Mouse (Mus musculus) Patski (cell line): ENCODE results near the gene Klhl42. TPM values are rescaled to one million over a fixed set of nuclear protein-coding genes. Genes with fewer than 3 reads are reported as not detected.

ENCODE experiments used
- ATAC-seq: fragments of 100-300 bp; one replicate; pipeline ENCODE4 v1.8.0; 2021
- CTCF ChIA-PET: fragments of 350-600 bp; sonication (Branson Sonifier 250); formaldehyde crosslinking; loops from one replicate; lab custom pipeline; 2022; ENCODE audit warnings: inconsistent platforms; lab: Charles Lee
- POLR2A ChIA-PET: fragments of 350-600 bp; sonication (Branson Sonifier 250); formaldehyde crosslinking; loops from one replicate; lab custom pipeline; 2022; ENCODE audit warnings: antibody characterized with exemption, inconsistent platforms; lab: Charles Lee
- DNase-seq: peaks from one replicate; pipeline ENCODE4 v3.0.0-alpha.2; 2011; ENCODE audit warnings: low read depth, low spot score
- H3K27me3 ChIP-seq: fragments of 371-371 bp; one replicate; pipeline ENCODE4 v1.5.1; 2021
- CTCF ChIP-seq: fragments of 100-300 bp; IDR thresholded peaks from one replicate; pipeline ENCODE4 v1.5.1; 2021
- in situ Hi-C: fragments of 300-500 bp; cut with MboI; formaldehyde crosslinking; loops from 3 replicates; pipeline ENCODE4 v1.11.1; 2018; ENCODE audit warnings: low pct_unique_long_range_greater_than_20kb, mixed read lengths
- polyA plus RNA-seq: library from polyadenylated mRNA; unstranded; gene quantifications from one replicate; pipeline ENCODE4 v1.2.3, GENCODE M21; 2021

Gene Klhl42
- polyA plus RNA-seq, 1 experiment from 2014 or later = 9.8 TPM

- no peak for DNase-seq
- no peak for TF ChIP-seq CTCF
- ATAC-seq = no peak
- POLR2A ChIA-PET = interaction anchor here (0.6 kb wide), 1 partner anchor 14 kb away, joined by 3 read pairs; no protein-coding TSS in a partner anchor
- no peaks in the 10 kb centered on the region for H3K27me3 ChIP-seq
- CTCF ChIA-PET = no interaction called here
- in situ Hi-C loops = no loop called here
These were observed 3.4 kb upstream of the Klhl42 start for GRCm38 (mm10) chr6:147087736-147088135.

GRCm38 (mm10) chr6:147088517-147088916 is 2.7 kb upstream of the Klhl42 start:
- in situ Hi-C loops = no loop called here

DNA sequence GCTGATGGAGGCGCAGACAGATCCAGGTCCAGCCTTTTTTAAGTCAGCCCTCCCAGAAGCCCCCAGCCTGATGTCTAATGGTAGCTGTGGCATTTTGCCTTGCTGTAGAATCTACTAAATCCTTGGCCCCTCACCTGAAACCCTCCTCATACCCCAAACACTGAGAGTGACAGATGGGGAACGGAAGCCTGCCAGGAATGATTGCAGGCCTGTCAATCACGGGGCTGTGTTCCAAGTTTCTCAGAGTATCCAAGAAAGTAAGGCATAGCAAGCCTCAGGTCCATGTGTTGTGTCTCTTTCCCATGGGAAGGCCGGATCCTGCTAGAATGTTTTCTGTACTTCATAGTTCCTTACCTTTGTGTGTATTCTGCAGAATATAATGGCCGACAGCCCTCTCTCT is 988 bp upstream of the Klhl42 start:
- no peak for DNase-seq
- POLR2A ChIA-PET = interaction anchor here (1.1 to 1.4 kb wide), 2 partner anchors 10 to 122 kb away, joined by 3 read pairs; no protein-coding TSS in a partner anchor
- TF ChIP-seq CTCF = no peak
- in situ Hi-C loops = loop anchor here (10.0 kb wide), 1 partner anchor 385 kb away; the partner anchor contains the start of gene Ccdc91
- CTCF ChIA-PET = no interaction called here
- H3K27me3 ChIP-seq = no peaks in the 10 kb centered on the region
- ATAC-seq = no peak

More at GRCm38 (mm10) chr6:147088517-147088916, 2.7 kb upstream of the Klhl42 start:
- DNase-seq = no peak
- no peak for TF ChIP-seq CTCF
- ChIA-PET CTCF (no interaction called here), POLR2A (no interaction called here)
- no peak for ATAC-seq
- no peaks in the 10 kb centered on the region for H3K27me3 ChIP-seq

GRCm38 (mm10) chr6:147092136-147092535 is 957 bp downstream of the Klhl42 start:
- ChIA-PET POLR2A (interaction anchor here (0.6 to 0.7 kb wide), 2 partner anchors 12 to 107 kb away, joined by 4 to 5 read pairs; no protein-coding TSS in a partner anchor), CTCF (no interaction called here)
- ATAC-seq (peak; percentile 26), DNase-seq (peak; percentile 7)
- H3K27me3 ChIP-seq = no peaks in the 10 kb centered on the region
- no peak for TF ChIP-seq CTCF
- in situ Hi-C loops = loop anchor here (10.0 kb wide), 1 partner anchor 383 kb away; the partner anchor contains the start of gene Ccdc91

DNA sequence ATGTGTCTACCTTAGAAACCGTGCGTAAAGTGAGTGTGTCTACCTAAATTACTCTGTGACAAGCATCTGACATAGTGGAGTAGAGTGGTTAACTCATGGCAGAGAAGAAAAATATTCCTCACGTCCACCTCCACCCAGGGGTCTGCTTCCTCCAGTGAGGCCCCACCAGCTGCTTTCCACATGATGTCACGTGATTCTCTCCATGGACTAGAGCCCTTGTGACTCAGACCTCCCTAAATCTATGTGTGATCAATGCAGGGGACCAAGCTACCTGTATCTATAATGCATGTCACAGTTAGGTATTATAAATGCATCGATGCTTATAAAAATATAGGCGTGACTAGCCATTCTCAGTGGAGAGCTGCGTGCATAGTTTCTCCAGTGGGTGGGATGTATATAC is 3.6 kb downstream of the Klhl42 start:
- ChIA-PET POLR2A (no interaction called here), CTCF (interaction anchor here (1.3 to 1.6 kb wide), 2 partner anchors 16 to 146 kb away, joined by 4 to 6 read pairs; no protein-coding TSS in a partner anchor)
- in situ Hi-C loops = loop anchor here (10.0 kb wide), 1 partner anchor 380 kb away; the partner anchor contains the start of gene Ccdc91
- DNase-seq = no peak
- ATAC-seq = no peak
- TF ChIP-seq CTCF = no peak
- no peaks in the 10 kb centered on the region for H3K27me3 ChIP-seq

DNA sequence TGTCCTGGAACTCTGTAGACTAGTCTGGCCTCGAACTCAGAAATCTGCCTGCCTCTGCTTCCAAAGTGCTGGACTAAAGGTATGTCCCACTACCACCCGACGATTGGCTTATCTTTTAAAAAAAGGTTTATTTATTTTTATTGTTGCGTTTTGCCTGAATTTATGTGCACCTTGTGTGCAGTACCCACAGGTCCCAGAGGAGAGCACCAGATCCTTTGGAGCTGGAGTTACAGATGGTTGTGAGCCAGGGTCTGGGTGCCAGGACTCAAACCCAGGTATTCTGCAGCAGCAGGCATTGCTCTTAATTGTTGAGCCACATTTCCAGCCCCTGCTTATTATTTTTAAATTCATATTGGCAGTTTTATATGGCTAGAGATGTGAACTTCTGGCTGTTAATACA is 4.9 kb downstream of the Klhl42 start:
- in situ Hi-C loops = loop anchor here (10.0 kb wide), 1 partner anchor 379 kb away; the partner anchor contains the start of gene Ccdc91
- ATAC-seq (no peak), DNase-seq (no peak)
- no peaks in the 10 kb centered on the region for H3K27me3 ChIP-seq
- TF ChIP-seq CTCF = no peak
- POLR2A ChIA-PET = no interaction called here
- CTCF ChIA-PET = no interaction called here

DNA sequence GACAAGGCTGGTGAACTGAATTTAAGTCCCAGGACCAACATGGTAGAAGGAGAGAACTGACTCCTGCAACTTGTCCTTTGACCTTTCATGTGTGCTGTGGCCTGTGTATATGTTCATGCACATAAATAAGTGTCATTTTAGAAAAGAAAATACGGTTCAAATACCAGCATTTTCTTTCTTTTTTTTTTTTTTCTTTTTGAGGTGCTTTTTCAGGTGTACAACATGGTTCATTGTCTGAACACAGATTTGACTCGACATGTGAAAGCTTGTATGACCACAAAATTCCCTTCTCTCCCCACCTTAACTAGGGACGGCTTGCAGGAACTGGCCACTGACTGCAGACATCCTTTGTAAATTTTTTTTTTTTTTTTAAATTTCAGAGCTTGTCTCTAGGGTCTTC is 5.8 kb downstream of the Klhl42 start:
- no peaks in the 10 kb centered on the region for H3K27me3 ChIP-seq
- ATAC-seq (no peak), DNase-seq (no peak)
- ChIA-PET CTCF (interaction anchor here (1.2 kb wide), 1 partner anchor 132 kb away, joined by 3 read pairs; no protein-coding TSS in a partner anchor), POLR2A (interaction anchor here (0.6 kb wide), 1 partner anchor 27 kb away, joined by 5 read pairs; no protein-coding TSS in a partner anchor)
- in situ Hi-C loops = loop anchor here (10.0 kb wide), 1 partner anchor 378 kb away; the partner anchor contains the start of gene Ccdc91
- no peak for TF ChIP-seq CTCF

DNA sequence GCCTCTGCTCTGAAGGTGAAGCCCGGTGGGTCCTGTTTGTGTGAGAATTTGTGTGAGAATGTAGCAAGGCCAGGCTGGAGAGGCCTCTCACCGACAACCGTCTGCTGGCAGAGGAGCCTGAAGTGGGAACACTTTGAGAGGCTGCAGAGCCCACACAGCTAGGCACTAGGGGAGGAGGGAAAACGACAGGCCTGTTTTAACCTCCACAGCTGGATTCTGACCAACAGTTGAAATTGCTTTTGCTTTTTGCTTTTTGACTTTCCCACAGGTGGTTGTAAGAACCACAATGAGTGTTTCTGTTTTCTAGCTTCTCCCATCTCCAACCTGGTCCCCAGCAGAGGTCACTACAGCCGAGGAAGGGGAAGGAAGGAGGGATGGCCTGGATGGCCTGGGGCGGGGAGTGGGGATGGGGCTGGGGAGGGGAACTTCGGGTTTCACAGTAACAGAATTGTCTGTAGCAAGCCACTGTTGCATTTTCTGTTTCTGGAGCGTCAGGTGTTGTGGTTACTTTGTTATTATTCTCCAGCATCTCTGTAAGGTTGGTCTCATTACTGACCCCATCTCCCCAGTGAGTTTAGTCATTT is 6.3 kb downstream of the Klhl42 start:
- POLR2A ChIA-PET = interaction anchor here (0.6 kb wide), 1 partner anchor 28 kb away, joined by 5 read pairs; no protein-coding TSS in a partner anchor
- in situ Hi-C loops = loop anchor here (10.0 kb wide), 1 partner anchor 377 kb away; the partner anchor contains the start of gene Ccdc91
- ATAC-seq (no peak), DNase-seq (no peak)
- no peaks in the 10 kb centered on the region for H3K27me3 ChIP-seq
- no peak for TF ChIP-seq CTCF
- CTCF ChIA-PET = interaction anchor here (0.9 to 1.3 kb wide), 4 partner anchors 15 to 143 kb away, joined by 3 read pairs; no protein-coding TSS in a partner anchor

DNA sequence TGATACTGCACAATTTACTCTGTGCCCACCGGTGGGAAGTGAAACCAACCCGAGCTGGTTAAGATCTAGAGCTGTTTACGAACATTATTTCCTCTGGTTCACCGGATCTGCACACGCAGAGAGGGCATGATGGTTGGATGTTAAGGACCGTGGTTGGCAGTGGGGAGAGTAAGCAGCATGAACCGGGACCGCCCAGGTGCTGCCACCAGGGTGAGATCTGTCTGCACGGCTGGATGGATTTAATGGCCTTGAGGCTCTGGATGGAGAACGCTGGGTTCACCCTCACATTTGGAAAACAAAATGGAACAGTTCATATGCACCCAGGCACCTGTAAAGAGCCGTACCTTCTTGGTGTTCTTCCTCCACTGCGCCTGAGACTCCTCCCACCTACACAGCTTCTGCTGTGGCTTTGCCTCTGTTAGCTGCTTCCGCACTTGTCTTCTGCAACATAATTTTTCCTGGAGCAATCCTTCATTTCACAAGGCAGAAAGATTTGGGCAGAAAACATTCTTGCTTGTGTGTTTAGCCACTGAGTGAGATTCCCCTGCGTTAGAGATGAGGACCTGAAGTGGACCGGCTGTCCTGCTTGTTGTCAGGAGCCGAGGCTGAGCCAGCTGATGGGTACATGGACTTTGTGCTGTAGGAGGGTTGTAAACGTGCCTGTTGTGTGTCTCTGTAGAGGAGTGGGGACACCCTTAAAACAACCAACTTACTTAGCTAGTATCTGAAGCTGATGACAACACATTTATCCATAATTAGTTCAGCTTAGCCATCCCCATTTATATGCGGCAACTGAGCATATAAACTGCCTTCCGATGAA is 8.5 kb downstream of the Klhl42 start:
- ChIA-PET POLR2A (interaction anchor here (0.5 to 1.3 kb wide), 2 partner anchors 9 to 118 kb away, joined by 3 read pairs; no protein-coding TSS in a partner anchor), CTCF (no interaction called here)
- ATAC-seq (no peak), DNase-seq (no peak)
- no peak for TF ChIP-seq CTCF
- H3K27me3 ChIP-seq = no peaks in the 10 kb centered on the region
- in situ Hi-C loops = loop anchor here (10.0 kb wide), 1 partner anchor 375 kb away; the partner anchor contains the start of gene Ccdc91

DNA sequence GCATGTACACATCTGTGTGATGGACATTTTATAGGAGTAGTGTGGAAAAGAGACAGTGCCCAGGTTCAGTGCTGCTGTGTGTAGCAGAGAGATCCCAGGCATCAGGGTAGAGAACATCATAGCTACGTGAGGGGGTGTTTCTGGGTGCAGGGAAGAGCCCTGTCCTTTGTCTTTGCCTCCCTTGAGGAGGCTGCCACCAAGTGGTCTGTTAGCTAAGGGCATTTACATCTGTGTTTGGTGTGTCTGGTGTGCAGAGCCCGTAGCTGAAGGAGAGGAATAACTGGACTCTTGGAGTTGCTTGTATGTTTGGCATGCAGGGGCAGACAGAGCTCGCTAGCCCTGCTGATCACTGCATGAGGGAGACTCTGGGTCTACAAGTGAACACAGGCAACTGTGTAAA is 11.1 kb downstream of the Klhl42 start:
- no peaks in the 10 kb centered on the region for H3K27me3 ChIP-seq
- ATAC-seq (no peak), DNase-seq (no peak)
- CTCF ChIA-PET = no interaction called here
- in situ Hi-C loops = no loop called here
- TF ChIP-seq CTCF = no peak
- POLR2A ChIA-PET = no interaction called here
